Mouse (Mus musculus) small intestine, adult 2 months (tissue): Measurements from ENCODE around the gene Olfr350.

Experiments
- CTCF ChIP-seq: fragments of 200-500 bp; IDR thresholded peaks from 2 replicates; pipeline ENCODE4 v1.5.1; 2012; ENCODE audit warnings: low read depth, mild to moderate bottlenecking, control low read depth, inconsistent platforms, low read length, moderate library complexity, mixed read lengths; ENCODE audit not compliant: insufficient replicate concordance, insufficient read length; ENCODE audit errors: extremely low read depth
- POLR2A ChIP-seq: fragments of 200-500 bp; IDR thresholded peaks from 2 replicates; pipeline ENCODE4 v1.6.1; 2012; ENCODE audit warnings: low read depth, mild to moderate bottlenecking, control low read depth, inconsistent platforms, low read length, moderate library complexity

GRCm38 (mm10) chr2:36868160-36868559, 22.1 kb downstream of the Olfr350 start, which contains the start of gene Olfr352:
- no peak for TF ChIP-seq CTCF
- TF ChIP-seq POLR2A = no peak
